ENCODE assay signal across 8 mouse cellular contexts in the genomic region with DNA sequence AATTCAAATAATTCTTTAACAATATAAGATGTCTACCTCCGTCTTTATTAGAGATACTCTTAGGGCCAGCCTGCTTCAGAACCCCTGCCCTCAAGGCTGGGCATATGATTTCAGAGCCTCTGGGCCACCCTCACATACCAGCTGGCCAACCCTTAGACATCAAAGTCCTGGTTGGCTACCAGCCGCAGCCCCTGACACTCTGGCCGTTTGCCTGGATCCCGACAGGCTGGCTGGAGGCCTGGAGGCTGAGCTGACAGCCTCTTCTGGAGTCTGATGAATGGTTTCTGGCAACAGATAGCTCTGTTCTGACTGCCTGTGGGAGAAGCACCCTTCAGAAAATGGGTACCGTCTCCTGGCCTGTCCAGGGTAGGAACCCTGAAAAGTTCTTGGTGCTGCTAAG.
DNase-seq lines count a peak whose midpoint lies in the region; ATAC-seq lines count a peak whose summit lies in the region.

No protein-coding gene starts in this region.

- DNase-seq in kidney, adult 18-20 months = peak; percentile 42
- peak; percentile 65 for DNase-seq in cerebellum, adult 11 months
- peak; percentile 34 for DNase-seq in gastrocnemius, postnatal 25 days
- peak; percentile 14 to 46 for DNase-seq in layer of hippocampus, postnatal 25 days (ENCODE audit: extremely low spot score in 1 of 2, low spot score in 1 of 2)
- peak; percentile 73 for DNase-seq in ovary, postnatal 36 days (ENCODE audit: low spot score)
- DNase-seq in spleen, postnatal 36 days (ENCODE audit: low spot score in 2 of 2) = no peak
- no peak for DNase-seq in liver, embryonic 11.5 days (ENCODE audit: low spot score)

- H3K27me3 ChIP-seq in kidney, embryonic 15.5 days = 0 out of 2 replicates have a peak, but pooled peaks cover 2% of the 10 kb centered on the region
- H3K27me3 ChIP-seq in liver, embryonic 11.5 days (replicated peaks; ENCODE audit: control insufficient read depth, insufficient read depth, low read length) = no peaks in the 10 kb centered on the region

- H3K9ac ChIP-seq in kidney, embryonic 15.5 days = no peak overlapping the region
- H3K9ac ChIP-seq in liver, embryonic 11.5 days (ENCODE audit: low read depth, low read length) = no peak overlapping the region

- 0 out of 2 replicates have a peak, but pooled peaks cover 4% of the 10 kb centered on the region for H3K4me1 ChIP-seq in kidney, embryonic 15.5 days
- no peaks in the 10 kb centered on the region for H3K4me1 ChIP-seq in liver, embryonic 11.5 days (replicated peaks; ENCODE audit: control insufficient read depth, insufficient read depth, low read length)

- no peaks in the 10 kb centered on the region for H3K9me3 ChIP-seq in kidney, embryonic 15.5 days (replicated peaks)
- no peaks in the 10 kb centered on the region for H3K9me3 ChIP-seq in liver, embryonic 11.5 days (ENCODE audit: control insufficient read depth, low read length)

- no peak overlapping the region for H3K27ac ChIP-seq in kidney, embryonic 15.5 days
- H3K27ac ChIP-seq in liver, embryonic 11.5 days (ENCODE audit: low read depth, low read length) = no peak overlapping the region

- H3K4me3 ChIP-seq in kidney, embryonic 15.5 days (replicated peaks) = no peak overlapping the region
- no peak overlapping the region for H3K4me3 ChIP-seq in liver, embryonic 11.5 days (ENCODE audit: low read depth, low read length)

- 36% methylated on average over 5 of the region's 5 CpGs for WGBS in kidney, embryonic 15.5 days
- WGBS in liver, embryonic 11.5 days = 57% methylated on average over 5 of the region's 5 CpGs

- no peak for ATAC-seq in kidney, embryonic 15.5 days (replicated peaks; ENCODE audit: low FRiP score)
- ATAC-seq in liver, embryonic 11.5 days (replicated peaks; ENCODE audit: low FRiP score) = no peak

- no peaks in the 10 kb centered on the region for H3K36me3 ChIP-seq in kidney, embryonic 15.5 days
- no peaks in the 10 kb centered on the region for H3K36me3 ChIP-seq in liver, embryonic 11.5 days (ENCODE audit: control insufficient read depth, insufficient read depth, low read length)

- no peak overlapping the region for H3K4me2 ChIP-seq in kidney, embryonic 15.5 days
- H3K4me2 ChIP-seq in liver, embryonic 11.5 days = no peak overlapping the region

Comparison
In these comparisons a context has a peak if more than half of its experiments do, and no peak if none do; other contexts are left out.
1. DNase-seq: peak in kidney, adult 18-20 months (single experiment), cerebellum, adult 11 months (single experiment), gastrocnemius, postnatal 25 days (single experiment), layer of hippocampus, postnatal 25 days (2 of 2) and ovary, postnatal 36 days (single experiment); none in spleen, postnatal 36 days (0 of 2) and liver, embryonic 11.5 days (single experiment).